Mouse (Mus musculus) retina, postnatal 1 day (tissue): Measurements from ENCODE around the gene Gm6509.
"Not testable (repeated sequence)": the region's sequence is repeated elsewhere in the genome, so short reads cannot be mapped to it uniquely, and the experiment has no call there.

ENCODE experiments used
- DNase-seq: peaks from one replicate; pipeline ENCODE4 v3.0.0-alpha.2; 2012

Gene Gm6509

DNA sequence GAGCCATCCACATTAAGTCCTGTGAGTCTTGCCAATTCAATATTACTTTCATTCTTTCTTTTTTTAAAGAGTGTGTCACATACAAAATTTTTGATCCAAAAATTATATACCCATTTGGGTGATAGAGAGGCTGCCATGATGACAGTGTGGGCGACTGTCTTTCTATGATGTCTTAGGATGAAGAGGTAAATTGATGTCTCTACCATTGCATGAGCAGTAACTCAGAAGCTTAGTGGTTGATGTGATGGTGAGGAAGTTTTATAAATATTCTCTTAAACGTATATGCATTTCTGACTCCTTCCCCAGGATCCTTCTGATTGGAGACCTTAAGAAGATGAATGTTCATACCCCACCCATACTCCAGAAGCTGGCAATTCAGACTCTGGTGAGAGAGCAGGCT is at the start of gene Gm6509:
Gm6509 (plus strand) TSS at position 301 of the 400 bp plus-strand sequence.
- not testable (repeated sequence) for DNase-seq

DNA sequence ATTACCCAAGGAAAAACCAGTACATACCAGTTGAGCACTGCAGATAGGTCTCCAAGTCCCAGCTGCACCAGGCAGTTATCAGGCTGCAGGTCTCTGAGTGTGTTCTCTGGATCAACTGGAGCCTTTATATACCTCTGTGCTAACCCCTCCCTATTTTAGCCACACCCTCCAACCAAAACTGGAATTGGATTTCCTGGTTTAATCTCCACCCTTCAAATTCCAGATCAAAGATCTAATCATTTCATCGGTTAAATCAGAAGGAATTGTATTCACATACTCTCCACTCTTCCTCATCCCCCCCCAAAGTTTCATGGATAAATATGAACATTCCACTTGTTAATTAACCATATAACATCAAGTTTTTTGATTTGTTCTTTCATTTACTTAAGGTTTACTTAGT is 7.5 kb upstream of the Gm6509 start, which contains the start of gene Gm3147:
Gm3147 (minus strand) TSS at position 101 of the 400 bp plus-strand sequence.
- not testable (repeated sequence) for DNase-seq

DNA sequence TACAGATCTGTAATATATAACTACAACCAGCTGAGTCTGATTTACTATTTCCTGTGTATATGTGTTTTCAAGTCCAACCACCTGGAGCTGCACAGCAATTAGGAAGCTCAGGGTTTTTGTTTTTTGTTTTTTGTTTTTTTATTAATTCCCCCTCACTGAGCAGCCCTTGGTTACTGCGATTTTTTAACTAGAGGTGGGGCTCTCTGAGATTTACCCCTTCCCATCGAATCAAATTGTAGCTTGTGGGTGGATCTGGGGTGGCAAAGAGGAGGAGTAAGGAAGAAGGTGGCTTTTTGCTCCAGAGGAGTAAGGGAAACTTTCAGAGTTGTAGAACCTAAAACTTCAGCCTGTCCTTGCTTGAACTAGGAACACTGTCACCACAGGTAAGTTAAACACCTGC is 24.3 kb downstream of the Gm6509 start, which contains the start of gene Gm6205:
Gm6205 (plus strand) TSS at position 301 of the 400 bp plus-strand sequence.
- not testable (repeated sequence) for DNase-seq
